Mouse (Mus musculus) neutrophil, adult 5-6 weeks (primary cell): ENCODE measurements around the gene Xrcc4. TPM values are rescaled to one million over a fixed set of nuclear protein-coding genes. Genes with fewer than 3 reads are reported as not detected.
A peak's percentile ranks its signal among the peaks of the same experiment; 100 is the strongest.

Experiments used
- ATAC-seq: fragments of 151-379, 151-347 bp; 2 replicates; pipeline ENCODE4 v1.8.0; 2017; ENCODE audit warnings: mild to moderate bottlenecking, moderate TSS enrichment; ENCODE audit not compliant: insufficient number of reproducible peaks, poor library complexity, low FRiP score, severe bottlenecking; ENCODE audit errors: extremely low read depth
- total RNA-seq: library from RNA; stranded (forward); fragments of 200-1000 nt; gene quantifications from 2 replicates; pipeline ENCODE4 v1.2.3, GENCODE M21; 2017

Xrcc4 gene
- total RNA-seq, 1 experiment from 2014 or later = 28.5 TPM

GRCm38 (mm10) chr13:89986087-89986486 lies 103.3 kb downstream of the Xrcc4 start:
- no peak for ATAC-seq

- no peak for ATAC-seq
Observed at GRCm38 (mm10) chr13:89970940-89971339, 118.5 kb downstream of the Xrcc4 start.

- no peak for ATAC-seq
Observed at GRCm38 (mm10) chr13:89968671-89969070, 120.7 kb downstream of the Xrcc4 start.

GRCm38 (mm10) chr13:89944354-89944753 lies 145.1 kb downstream of the Xrcc4 start:
- no peak for ATAC-seq

DNA sequence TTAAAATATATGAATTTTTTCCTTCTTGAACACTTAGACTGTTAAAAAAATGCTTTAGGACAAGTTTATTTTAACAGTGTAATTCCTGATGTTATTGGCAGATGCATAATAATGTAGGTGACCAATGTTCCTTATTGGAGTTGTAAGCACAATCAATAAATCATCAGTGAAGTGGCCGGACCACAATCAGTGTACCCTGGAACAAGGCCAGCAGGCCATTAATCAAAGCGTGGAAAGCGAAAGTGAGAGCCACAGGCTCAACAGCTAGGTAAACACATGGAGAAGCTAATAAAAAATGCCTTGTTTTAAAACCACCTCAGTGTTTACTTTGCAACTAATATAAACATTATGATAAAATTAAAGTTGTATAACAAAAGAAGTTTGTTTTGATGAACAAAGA lies 159.9 kb downstream of the Xrcc4 start:
- ATAC-seq = no peak

GRCm38 (mm10) chr13:89918814-89919481 lies 170.5 kb downstream of the Xrcc4 start:
- no peak for ATAC-seq

DNA sequence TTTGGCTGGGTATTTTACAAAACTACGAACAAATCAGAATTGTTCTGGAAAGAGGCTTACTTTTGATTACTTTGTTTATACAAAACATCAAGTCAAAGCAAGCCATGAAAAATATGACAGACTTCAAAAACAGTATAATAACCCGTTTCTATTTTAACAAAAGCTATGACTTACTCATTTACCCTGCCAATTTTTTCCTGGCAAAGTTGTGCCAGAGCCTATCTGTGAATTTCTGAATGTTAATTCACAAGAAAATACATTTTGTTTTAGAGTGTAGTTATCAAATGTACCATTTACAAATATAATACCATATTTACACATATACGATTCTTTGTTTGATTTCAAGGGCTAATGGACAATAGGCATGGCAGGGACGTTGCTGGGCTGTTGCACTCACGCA lies 175.1 kb downstream of the Xrcc4 start:
- ATAC-seq = no peak

DNA sequence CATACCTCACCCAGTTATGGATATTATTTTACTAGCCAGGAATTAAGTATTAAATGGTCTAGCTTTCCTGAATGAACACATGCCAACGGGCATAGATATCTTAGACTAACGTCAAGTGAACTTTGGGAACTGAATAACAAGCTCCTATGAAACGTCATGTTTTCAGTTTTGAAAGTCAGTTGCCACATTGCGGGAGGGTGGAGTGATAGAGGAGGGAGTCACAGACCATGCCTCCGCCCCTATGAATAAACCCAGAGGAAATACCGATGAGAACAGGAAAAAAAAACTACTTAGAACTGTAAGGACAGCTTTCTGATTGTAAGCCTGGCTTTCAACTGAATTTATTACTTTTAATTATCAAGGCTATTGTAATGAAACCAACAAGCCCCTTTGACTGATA lies 175.5 kb downstream of the Xrcc4 start:
- ATAC-seq = no peak

DNA sequence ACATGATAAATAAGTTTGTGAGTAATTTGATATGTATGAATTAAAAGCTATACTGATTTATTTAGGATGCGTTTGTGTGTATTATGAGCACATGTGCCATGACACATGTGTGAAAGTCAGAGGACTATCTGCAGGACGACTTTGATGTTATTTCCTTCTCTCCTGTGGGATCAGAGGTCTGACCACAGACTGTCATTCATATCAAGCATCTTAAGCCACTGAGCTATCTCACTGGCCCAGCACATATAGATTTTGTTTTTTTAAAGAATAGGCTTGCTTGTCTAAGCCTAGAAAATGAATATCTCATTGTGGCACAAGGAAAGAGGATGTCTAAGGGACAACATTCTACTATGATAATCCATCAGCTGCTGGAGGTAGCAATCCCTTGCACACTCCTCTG lies 183.3 kb downstream of the Xrcc4 start:
- no peak for ATAC-seq

GRCm38 (mm10) chr13:89899066-89899465 lies 190.3 kb downstream of the Xrcc4 start:
- no peak for ATAC-seq

DNA sequence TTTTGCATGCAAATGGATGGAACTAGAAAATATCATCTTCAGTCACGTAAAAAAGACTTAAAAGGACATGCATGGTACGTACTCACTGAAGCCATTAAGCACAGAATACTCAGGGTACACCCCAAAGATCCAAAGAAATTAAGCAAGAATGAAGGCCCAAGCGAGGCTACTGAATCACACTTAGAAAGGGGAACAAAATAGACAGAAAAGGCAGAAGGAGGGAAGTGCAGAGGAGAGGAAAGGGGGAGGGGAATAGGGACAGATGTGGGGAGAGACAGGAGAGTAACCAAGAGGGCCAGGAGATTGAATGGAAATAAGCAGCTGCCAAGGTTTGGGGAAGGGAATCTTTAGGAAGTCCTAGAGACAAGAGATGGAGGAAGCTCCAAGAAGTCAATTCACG lies 197.3 kb downstream of the Xrcc4 start:
- no peak for ATAC-seq

DNA sequence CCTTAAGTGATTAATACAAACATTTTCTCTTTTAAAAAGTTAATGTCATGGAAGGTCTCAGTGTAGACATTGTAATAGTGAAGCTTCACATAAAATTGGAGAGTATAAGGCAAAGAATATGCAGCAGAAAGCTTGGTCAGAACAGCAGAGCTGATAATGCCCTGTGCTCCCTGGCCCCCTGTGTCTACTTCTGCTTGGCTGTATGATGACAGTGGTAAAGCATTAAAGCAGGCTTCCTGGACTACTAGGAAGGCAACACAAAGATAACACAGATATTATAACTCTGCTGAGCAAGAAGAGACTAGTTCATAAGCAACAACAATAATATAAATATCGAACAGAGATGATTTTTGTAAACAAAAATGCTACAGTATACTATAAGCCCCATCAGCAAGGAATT lies 199.2 kb downstream of the Xrcc4 start:
- ATAC-seq = no peak

- ATAC-seq = peak; percentile 99
Observed at GRCm38 (mm10) chr13:89889074-89889473, 200.3 kb downstream of the Xrcc4 start.

- no peak for ATAC-seq
Observed at GRCm38 (mm10) chr13:89883523-89883922, 205.9 kb downstream of the Xrcc4 start.

GRCm38 (mm10) chr13:89881281-89881680 lies 208.1 kb downstream of the Xrcc4 start:
- ATAC-seq = no peak

GRCm38 (mm10) chr13:89878832-89879468 lies 210.5 kb downstream of the Xrcc4 start:
- no peak for ATAC-seq

- ATAC-seq = no peak
Observed at GRCm38 (mm10) chr13:89875499-89875898, 213.9 kb downstream of the Xrcc4 start.

DNA sequence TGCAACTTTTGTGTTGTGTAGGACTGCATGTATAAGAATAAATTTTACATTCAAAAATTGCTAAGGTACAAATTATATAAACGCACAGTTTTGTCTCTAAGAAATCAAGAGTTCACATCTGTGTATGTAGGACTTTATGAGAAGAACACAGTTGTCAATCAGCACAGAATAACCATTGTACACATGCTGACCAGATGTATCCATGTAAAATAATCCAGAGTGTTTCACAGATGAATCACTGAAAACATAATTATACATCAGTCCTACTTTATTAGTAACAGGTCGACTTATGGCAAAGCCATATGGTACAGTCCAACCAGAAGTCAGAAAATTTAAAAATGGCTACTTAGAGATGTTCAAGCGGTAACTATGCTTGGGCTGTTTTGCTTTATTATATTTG lies 216.7 kb downstream of the Xrcc4 start:
- no peak for ATAC-seq

GRCm38 (mm10) chr13:89854139-89854538 lies 235.3 kb downstream of the Xrcc4 start:
- no peak for ATAC-seq

DNA sequence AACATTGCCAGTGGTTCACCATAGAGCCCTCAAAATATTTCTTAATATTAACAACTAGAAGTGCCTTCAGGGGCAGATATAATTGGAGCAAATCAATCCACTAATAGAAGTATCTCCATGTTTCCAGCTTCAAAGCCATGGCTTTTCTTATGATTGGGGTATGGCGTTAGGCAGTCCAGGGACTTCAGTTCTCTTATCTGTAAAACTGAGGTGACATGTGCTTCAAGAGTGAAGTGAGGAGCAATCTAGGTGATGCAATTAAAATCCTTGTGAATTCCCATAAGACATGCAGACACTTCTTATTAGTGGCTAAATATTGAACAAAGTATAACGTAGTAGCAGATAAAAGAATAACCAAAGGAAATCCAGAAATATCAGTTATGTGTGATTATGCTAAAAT lies 238.7 kb downstream of the Xrcc4 start:
- ATAC-seq = no peak

GRCm38 (mm10) chr13:89849955-89850354 lies 239.5 kb downstream of the Xrcc4 start:
- no peak for ATAC-seq
